Mouse (Mus musculus) heart, postnatal 14 days (tissue): ENCODE data around the gene Shisa5. TPM values are rescaled to one million over a fixed set of nuclear protein-coding genes. Genes with fewer than 3 reads are reported as not detected.

Experiments
- DNase-seq, 2 experiments: peaks; one replicate each; pipeline ENCODE4 v3.0.0; 2021 to 2022
- intact Hi-C: fragments of 180-260 bp; cut with DNase I; formaldehyde crosslinking; loops from one replicate; pipeline ENCODE4 v1.15.1; 2025
- total RNA-seq, 2 experiments: library from RNA; stranded (reverse); gene quantifications; 2 replicates each; pipeline ENCODE4 v1.2.3; 2021

The Shisa5 gene
- total RNA-seq, 2 experiments from 2014 or later: 49.5 to 50.0 TPM

- no peak for DNase-seq
- intact Hi-C loops: no loop called here
These were observed 23.0 kb upstream of the Shisa5 start for GRCm38 (mm10) chr9:109015397-109015796.

GRCm38 (mm10) chr9:109016973-109017604 lies 21.3 kb upstream of the Shisa5 start:
- no peak for DNase-seq

GRCm38 (mm10) chr9:109021428-109021827 lies 16.9 kb upstream of the Shisa5 start:
- intact Hi-C loops: no loop called here
- peak in 1 of 2 experiments; percentile 1 for DNase-seq

More at GRCm38 (mm10) chr9:109016973-109017604, 21.3 kb upstream of the Shisa5 start:
- intact Hi-C loops: no loop called here

- DNase-seq: peak in 1 of 2 experiments; percentile 1
- intact Hi-C loops: no loop called here
These were observed 15.3 kb upstream of the Shisa5 start for GRCm38 (mm10) chr9:109022866-109023685.

GRCm38 (mm10) chr9:109027521-109027920 lies 10.8 kb upstream of the Shisa5 start:
- peak; percentile 35 to 62 for DNase-seq
- intact Hi-C loops: no loop called here

GRCm38 (mm10) chr9:109028421-109028820 lies 9.9 kb upstream of the Shisa5 start:
- DNase-seq: peak in 1 of 2 experiments; percentile 1
- intact Hi-C loops: no loop called here

GRCm38 (mm10) chr9:109028919-109029318 lies 9.4 kb upstream of the Shisa5 start:
- intact Hi-C loops: no loop called here
- DNase-seq: peak in 1 of 2 experiments; percentile 1

GRCm38 (mm10) chr9:109030312-109030711 lies 8.1 kb upstream of the Shisa5 start:
- DNase-seq: peak in 1 of 2 experiments; percentile 0
- intact Hi-C loops: no loop called here

- intact Hi-C loops: no loop called here
- DNase-seq: peak in 1 of 2 experiments; percentile 0
These were observed 7.4 kb upstream of the Shisa5 start for GRCm38 (mm10) chr9:109031001-109031400.

- DNase-seq: peak in 1 of 2 experiments; percentile 0
- intact Hi-C loops: no loop called here
These were observed 6.7 kb upstream of the Shisa5 start for GRCm38 (mm10) chr9:109031686-109032085.

- DNase-seq: no peak
- intact Hi-C loops: no loop called here
These were observed 5.9 kb upstream of the Shisa5 start for GRCm38 (mm10) chr9:109032435-109032834.

- DNase-seq: peak; percentile 59 to 66
- intact Hi-C loops: no loop called here
These were observed 568 bp downstream of the Shisa5 start for GRCm38 (mm10) chr9:109038901-109039364.

GRCm38 (mm10) chr9:109039681-109040080 lies 1.3 kb downstream of the Shisa5 start:
- no peak for DNase-seq
- intact Hi-C loops: no loop called here

- intact Hi-C loops: no loop called here
- no peak for DNase-seq
These were observed 1.9 kb downstream of the Shisa5 start for GRCm38 (mm10) chr9:109040216-109040615.

- peak in 1 of 2 experiments; percentile 2 for DNase-seq
- intact Hi-C loops: no loop called here
These were observed 2.5 kb downstream of the Shisa5 start for GRCm38 (mm10) chr9:109040906-109041305.

GRCm38 (mm10) chr9:109041351-109041750 lies 3.0 kb downstream of the Shisa5 start:
- DNase-seq: no peak
- intact Hi-C loops: no loop called here

- peak; percentile 55 to 68 for DNase-seq
- intact Hi-C loops: no loop called here
These were observed 7.9 kb downstream of the Shisa5 start for GRCm38 (mm10) chr9:109046306-109046705.

- no peak for DNase-seq
- intact Hi-C loops: no loop called here
These were observed 11.0 kb downstream of the Shisa5 start for GRCm38 (mm10) chr9:109049316-109049715.

GRCm38 (mm10) chr9:109049996-109050673 lies 11.8 kb downstream of the Shisa5 start:
- intact Hi-C loops: no loop called here
- DNase-seq: peak in 1 of 2 experiments; percentile 1

GRCm38 (mm10) chr9:109050674-109050997 lies 12.3 kb downstream of the Shisa5 start:
- peak in 1 of 2 experiments; percentile 0 for DNase-seq
- intact Hi-C loops: no loop called here

- peak in 1 of 2 experiments; percentile 0 for DNase-seq
- intact Hi-C loops: no loop called here
These were observed 12.7 kb downstream of the Shisa5 start for GRCm38 (mm10) chr9:109051011-109051501.
